Mouse (Mus musculus): ENCODE data around the gene Cfap61.

Gene Cfap61

GRCm38 (mm10) chr2:145950239-145950638, 15.7 kb downstream of the Cfap61 start:
- no peak for DNase-seq

GRCm38 (mm10) chr2:145952726-145953125, 18.1 kb downstream of the Cfap61 start:
- DNase-seq: no peak

DNA sequence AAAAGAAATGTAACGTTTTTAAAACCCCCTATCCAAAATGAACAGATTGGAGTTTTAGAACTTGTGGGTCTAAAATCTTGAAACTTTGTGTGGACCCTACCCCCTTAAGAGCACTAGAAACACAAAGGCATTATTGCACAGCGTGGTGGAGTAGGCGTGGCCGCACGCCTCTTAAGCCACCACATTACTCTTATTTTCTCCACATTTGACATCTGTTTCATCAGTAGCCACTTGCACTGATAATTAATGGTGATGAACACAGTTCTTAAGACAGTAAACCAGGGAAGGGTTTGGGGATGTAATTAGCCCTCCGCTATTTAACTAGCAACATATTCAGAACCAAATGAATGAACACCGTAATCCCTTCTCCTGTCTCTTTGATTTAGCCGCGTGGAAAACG, 21.3 kb downstream of the Cfap61 start:
- DNase-seq: no peak

DNA sequence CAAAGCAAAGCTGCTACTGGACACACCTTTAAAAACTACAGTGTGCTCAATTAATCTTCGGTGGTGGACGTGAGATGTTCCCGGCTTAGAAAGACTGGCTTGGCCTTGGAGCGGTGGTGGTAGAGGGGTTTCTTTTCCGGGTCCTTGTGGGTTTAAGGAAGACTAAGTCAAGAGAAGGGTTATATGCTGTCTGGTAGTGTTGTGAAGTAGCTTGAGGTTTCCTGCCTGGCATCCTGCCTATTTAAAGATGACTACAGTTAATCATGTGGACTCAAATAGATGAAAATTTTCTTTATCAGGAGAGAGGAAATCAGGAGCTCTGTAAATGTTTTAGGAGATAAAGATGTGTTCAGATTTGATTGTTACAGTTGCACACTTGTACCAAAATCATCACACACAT, 21.7 kb downstream of the Cfap61 start:
- DNase-seq: no peak

DNA sequence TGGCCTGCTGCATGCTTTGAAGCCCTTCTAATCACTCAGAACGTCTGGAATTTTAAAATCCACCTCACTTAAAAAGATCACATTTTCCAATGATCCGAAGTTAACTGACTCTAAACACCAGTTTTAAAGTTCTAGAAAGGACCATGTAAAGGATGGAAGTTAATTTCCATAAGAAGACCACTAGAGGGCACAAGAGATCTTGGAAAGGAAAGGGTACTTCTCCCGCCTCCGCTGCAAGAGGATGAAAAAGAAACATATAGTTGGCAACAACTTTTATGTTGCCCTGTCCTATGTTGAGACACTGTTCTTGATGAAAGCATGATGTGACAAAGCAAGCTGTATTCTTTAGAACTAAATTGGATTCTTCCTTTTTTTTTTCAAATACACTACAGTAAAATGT, 22.9 kb downstream of the Cfap61 start:
- no peak for DNase-seq

DNA sequence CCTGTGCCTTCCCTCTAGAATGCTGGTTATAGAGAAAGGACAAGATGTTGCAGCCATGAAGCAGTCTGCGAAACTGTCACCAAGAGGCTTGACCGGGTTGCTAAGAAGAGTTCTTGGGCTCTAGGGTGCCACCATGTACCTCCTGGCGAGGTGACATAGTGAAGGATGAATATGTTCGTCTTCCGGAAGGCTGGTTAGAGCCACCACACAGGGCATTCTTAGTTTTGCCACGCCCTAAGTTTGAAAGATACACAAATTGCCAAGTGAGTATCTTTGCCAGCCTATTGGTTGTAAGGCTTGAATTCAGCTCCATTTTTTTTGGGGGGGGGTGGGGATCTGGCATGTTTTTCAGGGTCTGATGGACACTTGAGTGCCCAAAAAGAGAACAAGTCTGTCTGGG, 23.5 kb downstream of the Cfap61 start:
- no peak for DNase-seq

GRCm38 (mm10) chr2:145958551-145958950, 24.0 kb downstream of the Cfap61 start:
- DNase-seq: no peak

DNA sequence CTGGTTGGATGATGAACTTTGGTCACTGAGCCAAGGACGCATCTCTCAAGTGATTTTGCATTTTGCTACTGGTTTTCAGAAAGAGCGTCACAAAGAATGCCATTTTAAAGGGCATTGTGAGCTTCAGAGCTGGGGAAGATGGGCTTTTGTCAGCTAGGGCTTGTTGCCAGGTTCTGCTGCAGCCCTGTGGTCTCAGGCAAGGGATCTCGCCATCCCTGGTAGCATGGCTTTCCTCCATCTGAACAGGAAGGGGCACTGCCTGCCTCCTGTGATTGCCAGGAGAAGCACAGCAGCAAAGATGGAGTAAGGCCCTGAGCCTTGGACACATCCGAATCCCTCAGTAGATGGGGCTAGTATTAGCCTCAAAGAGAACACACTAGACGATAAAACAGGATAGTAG, 27.3 kb downstream of the Cfap61 start:
- DNase-seq: no peak

GRCm38 (mm10) chr2:145970751-145971150, 36.2 kb downstream of the Cfap61 start:
- no peak for DNase-seq

DNA sequence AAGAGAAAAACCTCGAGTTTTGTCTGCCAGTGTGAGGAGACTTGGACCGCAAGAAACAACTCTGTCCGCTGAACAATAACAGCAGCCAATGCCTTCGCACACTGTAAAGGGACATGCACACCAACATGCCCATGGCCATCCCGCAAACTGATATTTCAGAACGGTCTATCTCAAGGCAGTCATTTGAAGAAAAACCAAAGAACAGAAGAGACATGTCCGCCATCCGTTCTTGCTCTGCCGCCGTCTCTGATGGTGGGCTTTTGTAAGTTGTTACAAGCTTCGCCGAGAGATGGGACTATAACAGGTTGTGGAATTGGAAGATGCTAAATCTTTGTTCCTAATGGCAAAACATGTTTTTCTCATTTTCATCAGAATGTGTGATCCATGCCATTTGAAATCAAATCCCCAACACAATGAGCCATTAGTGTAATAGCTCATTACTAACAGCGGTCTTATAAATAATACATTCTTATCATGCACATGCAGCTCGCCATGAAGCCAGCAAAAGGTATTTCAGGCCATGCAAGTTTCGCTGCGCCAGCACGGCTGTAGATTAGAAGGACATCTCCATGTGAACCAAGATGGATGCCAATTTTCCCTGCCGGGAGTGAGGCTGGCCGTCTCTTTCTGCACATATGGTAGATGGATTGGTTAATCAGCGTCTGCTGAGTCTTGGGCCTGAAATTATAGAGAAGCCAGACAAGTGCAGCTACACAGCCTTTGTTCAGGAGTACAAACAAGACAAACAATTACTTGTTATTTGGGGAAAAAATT, 36.8 kb downstream of the Cfap61 start:
- DNase-seq: no peak

DNA sequence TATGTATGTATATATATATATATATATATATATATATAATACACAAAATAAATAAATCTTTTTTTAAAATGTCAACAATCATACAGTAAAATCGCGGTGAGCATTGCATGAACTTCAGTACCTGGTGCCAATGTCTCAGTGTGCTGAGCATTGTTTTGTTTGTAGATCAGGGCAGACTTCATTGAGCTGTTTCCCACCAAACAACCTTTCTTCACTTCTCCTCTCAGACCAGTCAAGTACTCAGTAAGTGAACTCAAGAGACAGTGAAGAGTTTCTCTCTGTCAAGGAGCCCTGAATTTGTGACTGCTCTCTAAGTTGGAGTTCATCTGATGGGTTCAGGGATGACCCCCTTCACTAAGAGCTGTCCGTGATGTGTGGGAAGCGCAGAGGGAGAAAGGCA, 38.0 kb downstream of the Cfap61 start:
- DNase-seq: no peak

- no peak for DNase-seq
These were observed 45.0 kb downstream of the Cfap61 start for GRCm38 (mm10) chr2:145979616-145980015.

DNA sequence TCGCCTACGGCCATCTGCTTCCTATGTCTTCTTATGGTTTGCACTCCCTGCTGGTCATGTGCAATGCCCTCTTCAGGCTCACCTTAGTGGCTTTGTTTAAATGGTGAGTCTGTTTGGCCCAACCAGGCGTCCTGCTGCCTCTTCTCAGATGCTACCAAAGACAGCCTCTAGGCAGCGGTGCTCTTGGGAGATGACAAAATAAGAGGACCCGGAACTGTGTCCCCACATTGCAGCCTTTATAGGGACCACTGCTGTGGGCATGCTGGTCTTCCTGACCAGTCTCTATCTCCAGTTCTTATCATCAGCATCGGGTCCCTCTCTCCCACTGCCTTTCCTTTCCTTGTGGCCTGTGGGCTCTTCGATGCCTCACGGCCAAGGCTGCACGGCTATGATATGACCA, 46.3 kb downstream of the Cfap61 start:
- no peak for DNase-seq

DNA sequence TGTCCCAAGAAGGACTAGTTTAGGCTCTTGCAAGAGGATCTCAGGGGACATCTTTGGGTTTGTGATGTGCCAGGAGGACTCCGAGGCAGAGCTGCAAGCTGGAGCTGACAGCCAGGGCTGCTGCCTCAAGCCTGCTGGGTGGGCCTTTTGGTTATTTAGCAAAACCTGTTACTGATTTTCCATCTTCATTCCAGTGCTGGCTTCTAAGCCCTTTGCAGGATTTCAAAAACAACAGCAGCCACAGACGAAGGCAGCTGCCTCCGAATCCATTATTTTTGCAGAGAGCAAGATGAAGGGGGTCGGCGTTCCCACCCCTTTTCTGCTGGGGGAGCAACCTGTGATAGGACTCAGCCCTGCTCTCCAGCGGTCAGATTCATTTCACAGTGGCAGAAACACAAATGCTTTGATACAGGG, 47.1 kb downstream of the Cfap61 start:
- no peak for DNase-seq

DNA sequence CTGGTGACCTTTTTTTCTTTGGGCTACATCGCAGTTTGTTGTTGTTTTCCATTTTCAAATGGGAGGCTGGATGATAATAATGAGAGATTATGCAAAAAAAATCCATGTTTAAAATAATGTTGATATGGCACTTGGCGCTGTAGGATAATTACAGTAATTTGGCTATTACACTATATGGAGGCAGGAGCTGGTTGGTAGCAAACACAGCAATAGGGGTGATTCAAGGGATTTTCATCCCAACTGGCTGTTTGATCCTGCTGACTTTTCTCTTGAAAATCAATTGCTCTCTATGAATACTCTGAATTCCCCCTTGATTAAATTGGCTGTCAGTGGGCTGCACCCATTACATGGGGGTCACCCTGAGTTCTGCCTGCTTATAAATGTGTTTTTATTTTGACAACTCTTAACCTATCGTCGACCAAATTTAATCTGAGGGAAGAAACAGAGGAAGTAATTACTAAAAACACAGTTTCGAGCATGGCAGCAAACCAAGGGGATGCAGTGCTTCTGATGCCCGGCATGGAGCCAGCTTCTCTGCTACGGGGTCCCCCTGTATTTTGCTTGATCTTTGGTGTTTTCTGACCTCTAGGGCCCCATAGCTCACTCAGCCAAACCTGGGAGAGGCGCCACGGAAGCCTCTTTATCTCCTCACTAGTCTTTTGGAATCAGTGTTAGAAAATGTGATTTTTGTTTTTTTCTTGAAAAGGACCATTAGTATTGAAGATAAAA, 47.9 kb downstream of the Cfap61 start:
- no peak for DNase-seq

DNA sequence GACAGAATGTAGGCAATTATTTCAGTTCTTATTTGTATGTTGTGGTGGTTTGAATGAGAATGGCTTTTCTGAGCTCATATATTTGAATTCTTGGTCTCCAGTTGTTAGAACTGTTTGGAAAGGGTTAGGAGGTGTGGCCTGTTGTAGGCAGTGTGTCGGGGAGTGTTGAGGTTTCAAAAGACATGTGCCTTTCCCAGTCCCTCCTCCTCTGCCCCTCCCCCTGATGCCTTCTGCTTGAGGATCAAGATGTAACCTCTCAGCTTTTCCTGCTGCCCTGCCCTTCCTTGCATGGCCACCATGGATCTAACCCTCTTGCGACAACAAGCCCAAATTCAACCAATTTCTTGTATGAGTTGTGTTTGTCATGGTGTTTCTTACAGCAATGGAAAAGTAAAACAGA, 53.2 kb downstream of the Cfap61 start:
- DNase-seq: no peak

DNA sequence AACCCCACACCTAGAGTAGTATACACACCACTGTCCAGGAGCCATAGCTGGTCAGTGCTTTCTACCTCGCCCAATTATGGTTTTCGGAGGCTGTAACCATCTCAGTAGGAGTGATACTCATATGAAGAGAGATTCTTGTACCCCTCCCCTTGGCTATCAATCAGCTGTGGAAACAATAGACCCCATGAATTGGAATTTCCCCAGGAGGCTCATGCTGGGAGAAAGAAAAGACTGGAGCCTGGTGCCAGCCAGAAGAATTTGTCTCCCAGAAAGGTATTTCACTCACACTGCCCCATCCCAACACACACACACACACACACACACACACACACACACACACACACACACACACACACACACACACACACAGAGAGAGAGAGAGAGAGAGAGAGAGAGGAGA, 55.9 kb downstream of the Cfap61 start:
- DNase-seq: no peak

GRCm38 (mm10) chr2:145996472-145996871, 61.9 kb downstream of the Cfap61 start:
- no peak for DNase-seq

GRCm38 (mm10) chr2:145997956-145998525, 63.5 kb downstream of the Cfap61 start:
- no peak for DNase-seq

DNA sequence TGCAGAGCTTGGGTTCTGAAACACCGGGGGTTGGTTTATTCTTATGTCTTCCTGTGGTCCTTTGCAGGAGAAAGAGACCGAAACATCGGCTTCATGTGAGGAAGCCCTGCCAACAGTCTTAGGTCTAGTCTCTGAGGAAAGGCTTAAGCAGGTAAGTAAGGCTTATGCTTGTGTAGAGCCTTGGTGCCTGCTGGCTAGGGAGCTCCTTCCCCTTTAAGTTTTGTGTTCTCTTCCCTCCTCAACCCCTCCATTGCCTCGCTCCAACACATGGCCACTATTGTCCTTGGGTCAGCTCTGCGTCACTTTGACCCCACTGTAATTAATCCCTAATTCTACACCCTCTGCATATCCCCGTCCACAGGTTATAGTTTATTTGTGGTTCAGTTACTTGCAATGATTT, 74.2 kb downstream of the Cfap61 start:
- no peak for DNase-seq

DNA sequence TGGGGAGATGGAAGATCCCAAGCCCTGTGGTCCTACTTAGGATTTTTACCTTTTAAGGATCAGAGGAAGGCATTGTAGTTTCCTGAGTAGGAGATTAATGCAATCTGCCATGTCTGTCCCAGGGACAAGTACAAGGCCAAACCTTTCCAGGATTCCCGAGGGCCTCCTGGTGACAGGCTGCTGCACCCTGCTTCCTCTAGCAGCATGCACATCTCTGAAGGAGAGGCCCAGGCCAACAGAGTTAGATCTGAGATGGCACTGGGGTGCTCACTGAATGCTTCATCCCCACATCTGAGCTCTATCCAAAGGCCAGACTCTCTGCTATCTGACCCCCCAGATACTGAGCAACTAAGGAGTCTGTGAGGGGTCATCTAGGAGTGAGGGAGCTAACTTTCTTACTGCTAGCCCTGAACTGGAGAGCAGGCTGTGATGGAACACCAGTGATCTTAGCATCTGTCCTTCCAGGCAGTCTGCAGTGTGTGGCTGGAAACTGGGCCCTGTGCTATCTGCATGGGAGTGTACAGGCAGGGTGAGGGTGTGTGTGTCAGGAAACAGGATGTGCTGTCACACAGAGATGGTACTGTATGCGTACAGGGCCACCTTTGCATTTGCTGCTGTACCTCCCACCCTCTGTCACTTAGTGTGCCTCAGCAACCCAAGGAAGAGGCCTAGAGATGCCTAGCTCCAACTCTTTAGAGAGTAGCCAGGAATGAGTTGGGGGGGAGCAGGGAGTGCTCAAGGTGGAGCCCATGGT, 75.2 kb downstream of the Cfap61 start:
- DNase-seq: no peak

DNA sequence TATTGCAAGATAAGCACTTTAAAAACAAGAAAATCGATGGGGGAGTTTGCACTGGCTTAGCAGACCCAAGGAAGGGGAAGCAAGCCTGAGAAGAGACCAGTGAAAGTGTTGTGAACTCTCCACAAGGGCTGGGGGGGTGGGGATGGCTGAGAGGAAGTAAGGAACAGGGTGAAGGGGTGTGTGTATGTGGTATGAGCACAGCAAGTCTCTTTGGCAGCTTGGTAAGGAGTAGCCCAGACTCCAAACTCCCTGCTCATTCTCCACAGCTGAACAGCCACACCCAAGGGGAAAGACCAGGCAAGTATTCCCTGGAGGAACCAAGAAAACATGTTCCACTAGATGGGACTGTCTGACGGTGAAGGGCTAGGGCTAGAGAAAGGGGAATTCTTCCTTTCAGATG, 76.2 kb downstream of the Cfap61 start:
- DNase-seq: no peak
